Mouse (Mus musculus) liver, embryonic 15.5 days (tissue): ENCODE measurements at regions not wholly inside any gene's neighbourhood (a gene's known extent, or its start where the extent isn't known, plus 50 kb on each side); places are given as distances from the start of the nearest gene placed in this dataset.
A peak's percentile ranks its signal among the peaks of the same experiment; 100 is the strongest.

Source experiments
- ATAC-seq: fragments of 200-750 bp; cut with Nextera tagmentation; 2 replicates; pipeline ENCODE4 v1.8.0; 2017; ENCODE audit warnings: moderate number of reproducible peaks, mild to moderate bottlenecking, moderate library complexity; ENCODE audit not compliant: insufficient read depth
- H3K27ac ChIP-seq: fragments of 300-500 bp; sonication (generic); replicated peaks from 2 replicates; pipeline ENCODE4 v1.5.1; 2015; ENCODE audit warnings: mild to moderate bottlenecking, inconsistent platforms
- H3K27me3 ChIP-seq: fragments of 300-500 bp; sonication (generic); 2 replicates; pipeline ENCODE4 v1.6.1; 2015; ENCODE audit warnings: mild to moderate bottlenecking, inconsistent platforms
- H3K36me3 ChIP-seq: fragments of 300-500 bp; sonication (generic); replicated peaks from 2 replicates; pipeline ENCODE4 v1.6.1; 2015; ENCODE audit warnings: moderate library complexity, mild to moderate bottlenecking, inconsistent platforms
- H3K4me1 ChIP-seq: fragments of 300-500 bp; sonication (generic); replicated peaks from 2 replicates; pipeline ENCODE4 v1.6.1; 2015; ENCODE audit warnings: inconsistent platforms
- H3K4me2 ChIP-seq: fragments of 300-500 bp; sonication (generic); 2 replicates; pipeline ENCODE4 v1.6.1; 2015; ENCODE audit warnings: moderate library complexity, mild to moderate bottlenecking, inconsistent platforms
- H3K4me3 ChIP-seq: fragments of 300-500 bp; sonication (generic); replicated peaks from 2 replicates; pipeline ENCODE4 v1.5.1; 2015; ENCODE audit warnings: mild to moderate bottlenecking, inconsistent platforms
- H3K9ac ChIP-seq: fragments of 300-500 bp; sonication (generic); 2 replicates; pipeline ENCODE4 v1.6.1; 2015; ENCODE audit warnings: moderate library complexity, mild to moderate bottlenecking, inconsistent platforms
- H3K9me3 ChIP-seq: fragments of 300-500 bp; sonication (generic); replicated peaks from 2 replicates; pipeline ENCODE4 v1.6.1; 2016; ENCODE audit warnings: inconsistent platforms
- WGBS: fragments of 180-500 bp; shearing (Covaris S2); methylation state at CpG from one replicate; pipeline ENCODE4 v1.1.7; 2015; ENCODE audit warnings: mixed read lengths; ENCODE audit not compliant: insufficient replicate concordance; 5-methylcytosine and 5-hydroxymethylcytosine counted together

DNA sequence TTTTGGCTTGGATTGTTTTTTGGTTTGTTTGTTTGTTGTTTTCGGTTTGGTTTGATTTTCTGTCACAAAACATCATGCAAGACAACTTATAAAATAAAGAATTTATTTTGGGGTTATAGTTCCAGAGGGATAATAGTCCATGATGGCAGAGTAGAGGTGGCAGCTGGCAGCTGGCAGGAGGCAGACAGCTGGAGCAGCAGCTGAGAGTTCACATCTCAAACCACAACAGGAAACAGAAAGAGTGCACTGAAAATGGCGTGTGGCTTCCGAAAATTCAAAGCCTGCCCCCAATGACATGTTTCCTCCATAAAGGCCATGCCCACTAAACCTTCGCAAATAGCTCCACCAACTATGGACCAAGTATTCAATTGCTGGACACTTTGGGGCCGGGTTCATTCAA is 72.7 kb downstream of the Hes1 start:
- peaks cover 4% of the 10 kb centered on the region; the same call in 1 of the 2 replicates for H3K27me3 ChIP-seq
- H3K27ac ChIP-seq, result no peak overlapping the region
- no peaks in the 10 kb centered on the region for H3K9me3 ChIP-seq
- ATAC-seq, result no peak
- peaks cover 8% of the 10 kb centered on the region; the same call in 1 of the 2 replicates for H3K4me1 ChIP-seq
- H3K4me2 ChIP-seq, result no peak overlapping the region
- WGBS, result 52% methylated on average over 5 of the region's 5 CpGs
- no peaks in the 10 kb centered on the region for H3K36me3 ChIP-seq
- no peak overlapping the region for H3K4me3 ChIP-seq
- no peak overlapping the region for H3K9ac ChIP-seq

DNA sequence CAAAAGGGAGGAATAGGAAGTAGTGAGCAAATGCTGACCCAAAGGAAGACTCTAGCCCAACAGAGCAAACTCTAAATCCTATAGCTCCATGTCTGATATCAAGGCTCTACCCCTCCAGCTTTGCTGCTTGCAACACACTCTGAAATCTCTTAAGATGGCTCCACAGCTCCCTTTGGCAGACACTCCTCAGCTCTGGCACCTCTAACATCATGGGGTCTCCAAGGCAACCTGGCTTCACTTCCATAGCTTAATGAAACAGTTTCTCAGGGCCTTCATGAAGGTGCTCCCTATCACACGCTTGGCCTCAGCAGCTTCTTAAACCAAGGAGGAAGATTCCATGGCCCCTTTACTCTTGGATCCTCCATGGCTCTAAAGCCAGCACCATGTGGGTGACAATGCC is 73.6 kb downstream of the Hes1 start:
- Histone ChIP-seq H3K36me3 (no peaks in the 10 kb centered on the region), H3K27ac (no peak overlapping the region), H3K4me3 (no peak overlapping the region), H3K9ac (no peak overlapping the region), H3K27me3 (peaks cover 4% of the 10 kb centered on the region; the same call in 1 of the 2 replicates), H3K4me2 (no peak overlapping the region), H3K9me3 (no peaks in the 10 kb centered on the region), H3K4me1 (peaks cover 8% of the 10 kb centered on the region; the same call in 1 of the 2 replicates)
- 56% methylated on average over 1 of the region's 1 CpGs for WGBS
- ATAC-seq, result no peak

DNA sequence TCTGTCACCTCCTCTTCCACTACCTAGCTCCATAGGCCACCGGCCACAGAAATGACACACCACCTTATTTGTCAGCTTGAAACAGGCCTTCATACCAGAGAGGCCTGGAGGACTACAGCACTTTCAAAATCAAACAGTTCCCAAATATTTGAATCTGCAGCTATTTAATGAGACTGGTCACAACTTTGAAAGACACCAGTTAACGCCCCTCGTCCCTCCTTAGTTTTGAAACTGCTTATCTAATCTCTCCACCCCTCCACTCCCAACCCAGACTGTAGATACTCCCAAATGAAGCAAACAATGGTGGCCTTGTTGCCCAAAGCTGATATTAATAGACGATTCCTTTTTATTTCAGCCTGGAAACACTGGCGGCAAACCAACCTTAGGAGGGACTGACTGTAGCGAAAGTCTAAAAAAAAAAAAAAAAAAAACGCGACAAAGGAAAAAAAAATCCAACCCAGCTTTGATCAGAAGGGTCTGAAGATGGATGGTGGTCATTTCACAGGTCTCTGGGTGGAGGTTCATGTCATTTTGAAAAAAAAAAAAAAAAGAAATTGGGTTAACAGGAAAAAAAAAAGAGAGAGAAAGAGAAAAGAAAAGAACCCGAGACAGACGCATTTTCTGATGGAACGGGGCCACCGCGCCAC is 80.8 kb downstream of the Hes1 start:
- ATAC-seq, result no peak
- 8% methylated on average over 13 of the region's 13 CpGs for WGBS

DNA sequence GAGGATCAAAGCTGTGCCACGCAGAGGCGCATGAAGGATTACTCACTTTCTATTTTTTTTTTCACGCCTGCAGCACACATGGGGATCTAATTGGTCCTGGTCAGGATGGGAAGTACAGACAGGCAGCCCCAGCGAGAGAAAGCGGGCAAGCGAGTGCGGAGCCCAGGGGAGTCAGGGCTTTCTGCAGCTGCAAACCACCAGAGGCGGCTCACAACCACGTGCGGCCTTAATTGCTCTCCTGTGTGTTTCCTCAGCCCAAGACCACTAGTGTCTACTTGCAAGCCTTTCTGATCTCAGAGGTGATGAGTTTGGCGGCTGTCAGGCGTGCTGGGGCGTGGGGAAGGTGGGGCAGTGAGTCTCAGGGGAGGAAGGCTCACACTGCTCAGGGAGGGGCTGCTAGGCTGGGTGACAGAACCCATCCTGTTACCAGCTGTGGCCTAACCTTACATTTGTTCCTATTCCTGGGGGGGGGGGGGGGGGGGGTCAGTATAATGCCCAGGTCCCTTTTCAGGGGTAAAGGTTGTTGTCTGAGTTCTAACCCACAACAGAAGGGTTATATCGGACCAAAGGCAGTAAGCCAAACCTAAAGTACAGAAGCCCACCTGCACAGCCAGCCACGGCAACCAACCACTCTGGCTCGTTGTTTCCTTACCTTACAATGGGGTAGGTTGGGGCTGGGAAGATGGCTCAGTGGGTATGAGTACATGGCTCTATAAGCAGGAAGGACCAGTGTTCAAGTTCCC is 81.5 kb downstream of the Hes1 start:
- WGBS, result 18% methylated on average over 16 of the region's 16 CpGs
- Histone ChIP-seq H3K9ac (no peak overlapping the region), H3K4me2 (peak overlapping the region; percentile 61), H3K9me3 (no peaks in the 10 kb centered on the region), H3K27me3 (no peaks in the 10 kb centered on the region), H3K27ac (no peak overlapping the region), H3K4me1 (peaks cover 14% of the 10 kb centered on the region), H3K4me3 (peak overlapping the region; percentile 18; the same call in 1 of the 2 replicates), H3K36me3 (no peaks in the 10 kb centered on the region)
- ATAC-seq, result peak; percentile 37; the same call in 1 of the 2 replicates

More for the DNA sequence above, 80.8 kb downstream of the Hes1 start:
- H3K4me1 ChIP-seq, result peaks cover 14% of the 10 kb centered on the region
- no peaks in the 10 kb centered on the region for H3K36me3 ChIP-seq
- no peak overlapping the region for H3K9ac ChIP-seq
- no peak overlapping the region for H3K27ac ChIP-seq
- no peaks in the 10 kb centered on the region for H3K27me3 ChIP-seq
- no peaks in the 10 kb centered on the region for H3K9me3 ChIP-seq
- H3K4me3 ChIP-seq, result peak overlapping the region; percentile 18; the same call in 1 of the 2 replicates
- H3K4me2 ChIP-seq, result peak overlapping the region; percentile 61

DNA sequence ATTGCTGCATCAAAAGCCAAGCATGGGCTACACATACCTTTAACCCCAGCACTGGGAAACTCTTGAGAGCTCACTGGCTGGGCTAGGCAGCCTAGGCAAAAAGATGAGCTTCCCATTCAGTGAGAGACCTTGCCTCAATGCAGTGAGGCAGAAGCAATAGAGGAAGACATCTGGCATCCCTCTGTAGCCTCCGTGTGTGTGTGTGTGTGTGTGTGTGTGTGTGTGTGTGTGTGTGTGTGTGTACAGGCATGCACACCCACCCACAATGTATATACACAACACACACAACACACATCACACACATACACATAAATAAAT is 82.0 kb downstream of the Hes1 start:
- H3K4me2 ChIP-seq, result no peak overlapping the region
- no peaks in the 10 kb centered on the region for H3K27me3 ChIP-seq
- no peak overlapping the region for H3K27ac ChIP-seq
- no peak for ATAC-seq
- H3K4me3 ChIP-seq, result no peak overlapping the region
- no peak overlapping the region for H3K9ac ChIP-seq
- no peaks in the 10 kb centered on the region for H3K36me3 ChIP-seq
- peaks cover 14% of the 10 kb centered on the region for H3K4me1 ChIP-seq
- no peaks in the 10 kb centered on the region for H3K9me3 ChIP-seq
- WGBS, result 60% methylated on average over 1 of the region's 1 CpGs

DNA sequence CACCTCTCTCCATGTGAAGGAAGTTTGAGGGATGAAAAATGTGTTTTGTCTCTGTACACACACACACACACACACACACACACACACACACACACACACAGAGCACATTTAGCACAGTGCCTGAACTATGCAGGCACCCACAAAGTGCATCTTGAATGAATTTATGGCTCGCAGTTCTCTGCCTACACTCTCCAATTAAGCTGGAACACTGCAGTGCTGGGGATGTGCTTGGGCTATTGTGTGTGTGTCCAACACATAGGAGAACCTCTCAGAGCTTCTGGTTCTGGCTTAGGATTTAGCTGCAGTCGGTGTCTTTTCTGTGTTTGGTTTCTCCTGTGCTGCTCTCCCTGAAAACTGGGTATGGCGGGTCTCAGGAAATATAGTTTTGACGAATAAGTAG is 83.1 kb downstream of the Hes1 start:
- peaks cover 14% of the 10 kb centered on the region for H3K4me1 ChIP-seq
- H3K27ac ChIP-seq, result no peak overlapping the region
- no peak for ATAC-seq

DNA sequence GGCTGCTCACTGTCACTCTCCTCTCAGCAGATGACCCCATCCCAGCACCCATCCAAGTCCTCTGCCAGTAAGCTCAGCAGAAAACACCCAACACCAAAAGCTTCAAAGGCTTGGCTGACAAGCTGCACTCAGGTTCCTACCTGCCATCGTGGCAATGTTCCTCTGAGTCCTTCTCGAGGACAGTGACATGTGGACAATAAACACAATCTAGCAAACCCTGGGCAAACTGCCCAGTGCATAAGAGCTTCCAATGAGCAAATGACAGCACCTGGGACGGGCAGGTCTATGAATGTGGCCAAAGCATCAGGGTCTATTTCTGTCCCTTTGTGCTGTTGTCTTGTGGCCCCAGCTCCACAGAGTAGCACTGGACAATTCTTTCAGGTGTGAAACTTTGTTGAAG is 86.9 kb downstream of the Hes1 start:
- no peak for ATAC-seq

More for the DNA sequence above, 83.1 kb downstream of the Hes1 start:
- H3K36me3 ChIP-seq, result no peaks in the 10 kb centered on the region
- H3K27me3 ChIP-seq, result no peaks in the 10 kb centered on the region
- no peak overlapping the region for H3K4me2 ChIP-seq
- no peak overlapping the region for H3K4me3 ChIP-seq
- WGBS, result 62% methylated on average over 4 of the region's 4 CpGs
- H3K9me3 ChIP-seq, result no peaks in the 10 kb centered on the region
- H3K9ac ChIP-seq, result no peak overlapping the region

DNA sequence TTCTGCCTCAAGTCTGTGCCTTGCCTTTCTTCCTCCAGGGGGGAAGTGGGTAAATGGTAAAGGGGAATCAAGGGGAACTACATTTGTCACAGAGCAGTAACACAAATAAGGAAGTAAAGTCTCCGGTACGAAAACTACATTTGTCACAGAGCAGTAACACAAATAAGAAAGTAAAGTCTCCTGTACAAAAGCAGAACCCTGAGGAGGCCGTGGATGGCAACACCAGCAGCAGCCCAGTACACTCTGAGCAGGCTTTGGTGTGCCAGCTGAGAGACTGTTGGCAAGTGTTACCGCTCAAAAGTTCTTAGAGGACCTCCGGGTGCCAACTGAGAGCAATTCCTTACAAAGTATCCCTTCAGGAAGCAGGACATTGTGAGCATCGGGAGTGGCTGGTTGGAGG is 90.9 kb downstream of the Hes1 start:
- Histone ChIP-seq H3K4me2 (no peak overlapping the region), H3K4me3 (no peak overlapping the region), H3K36me3 (no peaks in the 10 kb centered on the region), H3K27me3 (no peaks in the 10 kb centered on the region), H3K4me1 (no peaks in the 10 kb centered on the region; the same call in 1 of the 2 replicates), H3K9ac (no peak overlapping the region), H3K9me3 (no peaks in the 10 kb centered on the region), H3K27ac (no peak overlapping the region)
- 13% methylated on average over 6 of the region's 6 CpGs for WGBS
- ATAC-seq, result no peak

More for the DNA sequence above, 86.9 kb downstream of the Hes1 start:
- 55% methylated on average over 3 of the region's 3 CpGs for WGBS
- Histone ChIP-seq H3K27ac (no peak overlapping the region), H3K9me3 (no peaks in the 10 kb centered on the region), H3K36me3 (no peaks in the 10 kb centered on the region), H3K27me3 (no peaks in the 10 kb centered on the region), H3K9ac (no peak overlapping the region), H3K4me3 (no peak overlapping the region), H3K4me1 (no peaks in the 10 kb centered on the region; the same call in 1 of the 2 replicates), H3K4me2 (no peak overlapping the region)

DNA sequence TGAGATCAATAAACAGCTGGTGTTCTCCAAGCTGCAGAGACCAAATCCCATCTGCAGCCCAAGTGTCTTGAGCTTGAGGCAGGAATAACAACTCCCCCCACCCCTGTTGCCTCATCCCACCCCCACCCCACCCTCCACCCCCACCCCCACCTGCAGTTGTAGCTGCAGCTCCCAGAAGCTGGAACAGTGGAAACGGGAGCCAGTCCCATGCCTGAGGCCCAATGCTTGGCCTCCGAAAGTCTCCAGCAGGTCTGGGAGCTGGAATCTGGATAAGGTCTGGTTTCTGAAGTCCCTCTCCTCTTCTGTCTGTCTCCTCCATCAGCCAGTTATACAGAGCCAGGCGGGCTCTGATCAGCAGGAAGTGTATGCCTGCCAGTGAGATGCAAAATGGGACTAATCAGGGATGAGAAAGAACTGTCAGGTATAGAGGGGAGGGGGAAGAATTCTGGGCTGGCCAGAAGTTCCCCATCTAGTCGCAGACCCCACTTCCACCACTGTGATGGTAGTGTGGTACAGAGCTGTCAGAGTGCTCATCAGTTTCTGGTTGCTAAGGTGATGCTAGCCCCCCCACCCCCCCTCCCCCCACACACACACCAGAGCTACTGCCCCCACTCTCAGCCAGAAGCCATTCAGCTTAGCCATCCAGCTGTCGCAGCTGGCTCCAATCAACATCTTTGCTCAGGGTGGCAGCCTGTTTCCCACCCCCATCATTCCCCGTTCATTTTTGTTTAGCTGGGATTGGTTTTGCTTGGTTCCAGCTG is 91.5 kb downstream of the Hes1 start:
- H3K27me3 ChIP-seq, result no peaks in the 10 kb centered on the region
- H3K4me2 ChIP-seq, result no peak overlapping the region
- ATAC-seq, result no peak
- no peak overlapping the region for H3K27ac ChIP-seq
- 44% methylated on average over 6 of the region's 6 CpGs for WGBS
- H3K9ac ChIP-seq, result no peak overlapping the region
- peaks cover 4% of the 10 kb centered on the region for H3K4me1 ChIP-seq
- H3K36me3 ChIP-seq, result no peaks in the 10 kb centered on the region
- H3K4me3 ChIP-seq, result no peak overlapping the region
- no peaks in the 10 kb centered on the region for H3K9me3 ChIP-seq

DNA sequence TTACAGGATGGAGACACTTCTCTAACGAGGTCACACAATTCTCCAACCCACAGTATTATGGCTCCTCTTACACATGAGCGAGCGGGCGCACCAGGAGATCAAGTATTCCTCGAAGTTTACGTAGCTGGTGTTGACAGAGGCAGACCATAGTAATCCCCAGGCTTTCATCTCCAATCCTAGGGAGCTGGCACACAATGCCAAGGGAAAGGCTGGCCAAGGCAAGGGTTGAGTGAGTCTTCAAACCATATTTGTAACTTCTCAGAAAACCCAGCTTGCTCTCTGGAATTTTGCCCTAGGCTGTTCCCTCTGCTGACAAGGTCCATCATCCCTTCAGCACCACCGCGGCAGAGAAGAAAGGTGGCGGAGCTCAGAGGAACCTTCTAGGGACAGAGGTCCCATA is 94.0 kb downstream of the Hes1 start:
- Histone ChIP-seq H3K9me3 (no peaks in the 10 kb centered on the region), H3K4me1 (peaks cover 8% of the 10 kb centered on the region), H3K27me3 (no peaks in the 10 kb centered on the region), H3K4me3 (no peak overlapping the region), H3K36me3 (no peaks in the 10 kb centered on the region), H3K9ac (no peak overlapping the region), H3K27ac (no peak overlapping the region), H3K4me2 (no peak overlapping the region)
- 80% methylated on average over 9 of the region's 9 CpGs for WGBS
- ATAC-seq, result no peak

DNA sequence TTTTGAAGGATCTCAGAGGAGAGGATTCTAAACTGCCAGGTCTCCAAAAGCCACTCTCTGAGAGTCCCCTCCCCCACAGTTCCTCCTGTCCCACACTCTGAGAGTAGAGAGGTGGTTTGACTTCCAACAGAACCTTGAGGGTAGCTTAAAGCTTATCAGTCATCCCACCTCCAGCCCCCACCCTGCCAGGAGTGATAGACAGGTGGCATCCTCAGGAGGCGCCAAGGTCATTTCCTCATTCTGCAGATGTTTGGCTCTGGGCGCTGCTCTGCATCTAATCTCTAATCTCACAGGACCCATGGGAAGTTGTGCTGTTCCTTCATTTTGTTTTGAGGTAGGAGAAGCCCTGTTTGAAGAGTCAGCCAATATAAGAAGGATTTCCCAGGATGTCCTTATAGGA is 96.2 kb downstream of the Hes1 start:
- ATAC-seq, result no peak; the same call in 1 of the 2 replicates
- H3K4me2 ChIP-seq, result 0 out of 2 replicates have a peak overlapping the region, but pooled peaks have one; percentile 3
- no peak overlapping the region for H3K4me3 ChIP-seq
- WGBS, result 6% methylated on average over 2 of the region's 2 CpGs
- H3K27ac ChIP-seq, result no peak overlapping the region
- no peaks in the 10 kb centered on the region for H3K27me3 ChIP-seq
- no peaks in the 10 kb centered on the region for H3K9me3 ChIP-seq
- H3K9ac ChIP-seq, result no peak overlapping the region
- H3K36me3 ChIP-seq, result no peaks in the 10 kb centered on the region
- peaks cover 8% of the 10 kb centered on the region for H3K4me1 ChIP-seq
